Mouse (Mus musculus) erythroblast, embryonic 14.5 days (primary cell): ENCODE results near the gene Lrp4.

Source experiments
- GATA1 ChIP-seq: IDR thresholded peaks from 2 replicates; pipeline ENCODE4 v1.6.1; 2012; ENCODE audit warnings: low read length, inconsistent platforms, mixed read lengths
- TAL1 ChIP-seq: IDR thresholded peaks from 3 replicates; pipeline ENCODE4 v1.6.1; 2012; ENCODE audit warnings: low read length, inconsistent platforms, mixed read lengths

DNA sequence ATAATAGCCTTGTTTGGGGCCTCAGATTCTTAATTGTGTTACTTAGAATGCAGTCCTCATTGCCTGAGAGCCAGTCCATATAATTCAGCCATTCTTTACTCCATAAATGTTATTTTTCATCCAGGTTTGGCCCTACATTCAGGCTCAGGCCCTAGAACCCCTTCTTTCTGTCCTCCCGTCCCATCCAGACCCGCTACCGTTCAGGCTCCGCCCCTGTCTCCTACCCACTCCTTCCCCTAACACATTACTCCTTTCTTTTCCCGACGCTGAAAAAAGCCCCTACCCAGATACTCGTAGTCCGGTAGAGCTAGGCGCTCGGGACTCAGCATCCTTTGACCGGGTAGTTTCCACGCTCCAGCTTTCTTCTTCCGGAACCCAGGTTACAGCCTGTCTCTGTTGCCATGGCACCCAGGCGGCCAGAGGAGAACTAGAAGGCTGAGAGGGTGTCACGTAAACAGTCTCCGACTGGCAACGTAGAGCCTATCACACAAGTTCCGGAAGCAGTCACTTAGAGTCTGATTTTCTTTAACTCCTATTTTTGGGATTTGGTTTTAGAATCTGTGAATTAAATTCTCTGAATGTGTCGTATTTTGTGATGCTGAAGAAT is 12.9 kb upstream of the Lrp4 start, which contains the start of gene 1110051M20Rik:
- TF ChIP-seq GATA1 (no peak), TAL1 (no peak)
